Comparison of ENCODE assay signal across 7 mouse cellular contexts in the genomic region with DNA sequence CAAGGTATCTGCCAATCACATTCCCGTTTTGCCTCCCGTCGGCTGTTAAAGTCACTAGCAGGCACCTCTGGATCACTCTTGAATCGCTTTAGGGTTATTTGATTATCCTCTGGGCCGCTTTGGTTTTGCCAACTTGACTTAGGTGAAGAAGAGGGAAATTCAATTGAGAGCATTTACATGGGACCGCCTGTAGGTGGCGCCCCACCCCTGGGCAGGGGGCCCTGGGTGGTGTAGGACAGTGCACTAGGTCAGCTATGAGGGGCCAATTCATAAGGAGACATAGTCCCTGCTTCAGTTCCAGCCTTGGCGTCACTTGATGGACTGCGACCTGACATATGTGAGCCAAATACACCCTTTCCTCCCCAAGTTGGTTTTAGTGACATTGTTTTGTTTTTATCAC. TPM values are rescaled to one million over a fixed set of nuclear protein-coding genes. Genes with fewer than 3 reads are reported as not detected.
A peak's percentile ranks its signal among the peaks of the same experiment; 100 is the strongest.
DNase-seq lines count a peak whose midpoint lies in the region; ATAC-seq and TF ChIP-seq lines count a peak whose summit lies in the region.

No protein-coding gene starts in this region.

- H3K4me3 ChIP-seq in midbrain, embryonic 11.5 days (ENCODE audit: low read depth, low read length) = no peak overlapping the region
- no peak overlapping the region for H3K4me3 ChIP-seq in midbrain, embryonic 16.5 days (ENCODE audit: low read depth, low read length)

- H3K4me1 ChIP-seq in midbrain, embryonic 11.5 days (ENCODE audit: control insufficient read depth, insufficient read depth, low read length) = no peaks in the 10 kb centered on the region
- H3K4me1 ChIP-seq in midbrain, embryonic 16.5 days (ENCODE audit: control insufficient read depth, insufficient read depth, low read length) = no peaks in the 10 kb centered on the region

- no peak overlapping the region for H3K4me2 ChIP-seq in midbrain, embryonic 11.5 days
- no peak overlapping the region for H3K4me2 ChIP-seq in midbrain, embryonic 16.5 days (ENCODE audit: low read length)

- no peak overlapping the region for H3K27ac ChIP-seq in midbrain, embryonic 11.5 days (ENCODE audit: low read depth, low read length)
- no peak overlapping the region for H3K27ac ChIP-seq in midbrain, embryonic 16.5 days (ENCODE audit: low read length)

- no peak for DNase-seq in midbrain, embryonic 11.5 days (ENCODE audit: low spot score, missing footprints)
- no peak for DNase-seq in Patski (ENCODE audit: low read depth, low spot score)
- DNase-seq in embryo, embryonic 9.5 days (ENCODE audit: extremely low spot score) = peak; percentile 33
- no peak for DNase-seq in layer of hippocampus, adult 9-10 months (ENCODE audit: low spot score)
- no peak for DNase-seq in kidney, adult 11 months

- in situ Hi-C loops in Patski (cut with MboI; ENCODE audit: low pct_unique_long_range_greater_than_20kb) = loop anchor here (5.0 kb wide), 2 partner anchors 40 to 430 kb away; no protein-coding TSS in a partner anchor

- POLR2A ChIA-PET in Patski (lab: Charles Lee) = no interaction called here

- no peaks in the 10 kb centered on the region for H3K9me3 ChIP-seq in midbrain, embryonic 11.5 days (ENCODE audit: control insufficient read depth, low read length)
- H3K9me3 ChIP-seq in midbrain, embryonic 16.5 days (replicated peaks; ENCODE audit: control insufficient read depth, low read length, poor library complexity, severe bottlenecking) = no peaks in the 10 kb centered on the region

- no peak overlapping the region for H3K9ac ChIP-seq in midbrain, embryonic 11.5 days (ENCODE audit: low read length)
- H3K9ac ChIP-seq in midbrain, embryonic 16.5 days (ENCODE audit: low read depth, low read length) = no peak overlapping the region

- 47% methylated on average over 9 of the region's 9 CpGs for WGBS in midbrain, embryonic 11.5 days
- 55% methylated on average over 9 of the region's 9 CpGs for WGBS in midbrain, embryonic 16.5 days

- H3K27me3 ChIP-seq in midbrain, embryonic 11.5 days (ENCODE audit: control insufficient read depth, insufficient read depth, low read length) = no peaks in the 10 kb centered on the region
- H3K27me3 ChIP-seq in midbrain, embryonic 16.5 days (ENCODE audit: control insufficient read depth, insufficient read depth, low read depth, low read length) = no peaks in the 10 kb centered on the region
- no peaks in the 10 kb centered on the region for H3K27me3 ChIP-seq in Patski

- peak; percentile 94 for TF ChIP-seq CTCF in Patski (IDR thresholded peaks at IDR 0.05)

- ATAC-seq in midbrain, embryonic 11.5 days (ENCODE audit: low FRiP score) = 0 out of 2 replicates have a peak, but pooled peaks have one; percentile 35
- no peak for ATAC-seq in midbrain, embryonic 16.5 days
- no peak for ATAC-seq in Patski
- peak; percentile 67 for ATAC-seq in megakaryocyte-erythroid progenitor cell, adult 5-6 weeks (replicated peaks; ENCODE audit: low FRiP score, low TSS enrichment, poor library complexity, severe bottlenecking)

- CTCF ChIA-PET in Patski (lab: Charles Lee) = interaction anchor here (0.7 to 4.6 kb wide), 9 partner anchors 9 to 427 kb away, joined by 3 to 24 read pairs (median 3); no protein-coding TSS in a partner anchor

- no peaks in the 10 kb centered on the region for H3K36me3 ChIP-seq in midbrain, embryonic 11.5 days (ENCODE audit: control insufficient read depth, insufficient read depth, low read length)
- no peaks in the 10 kb centered on the region for H3K36me3 ChIP-seq in midbrain, embryonic 16.5 days (ENCODE audit: control insufficient read depth, insufficient read depth, low read length)

RNA-seq across cellular contexts. Expression of a gene that starts 10.0 kb away (rescaled TPM):
- polyA plus RNA-seq in midbrain, embryonic 11.5 days (2014; fragmentation: Nextera tagmentation; extraction: Ambion mirVana) = 3.6 and 4.0 TPM in 2 replicates
- 5.3 and 7.5 TPM in 2 replicates for polyA plus RNA-seq in midbrain, embryonic 16.5 days (2015; fragmentation: Nextera tagmentation; extraction: Ambion mirVana)
- 10.7 TPM for polyA plus RNA-seq in Patski (2021)
- 28.5 and 38.6 TPM in 2 replicates for total RNA-seq in megakaryocyte-erythroid progenitor cell, adult 5-6 weeks (2014; fragmentation: Nextera tagmentation)
- total RNA-seq in megakaryocyte-erythroid progenitor cell, adult 5-6 weeks (2017) = 5.3 and 6.4 TPM in 2 replicates

RNA-seq across cellular contexts. Expression of a gene that starts 10.1 kb away (rescaled TPM):
- polyA plus RNA-seq in midbrain, embryonic 11.5 days (2014; fragmentation: Nextera tagmentation; extraction: Ambion mirVana) = 5.9 and 6.6 TPM in 2 replicates
- 18.0 and 19.7 TPM in 2 replicates for polyA plus RNA-seq in midbrain, embryonic 16.5 days (2015; fragmentation: Nextera tagmentation; extraction: Ambion mirVana)
- 4.5 TPM for polyA plus RNA-seq in Patski (2021)
- total RNA-seq in megakaryocyte-erythroid progenitor cell, adult 5-6 weeks (2014; fragmentation: Nextera tagmentation) = 11.7 and 15.0 TPM in 2 replicates
- 14.0 and 15.9 TPM in 2 replicates for total RNA-seq in megakaryocyte-erythroid progenitor cell, adult 5-6 weeks (2017)

Comparison
In these comparisons a context has a peak if more than half of its experiments do, and no peak if none do; other contexts are left out.
1. ATAC-seq: peak in midbrain, embryonic 11.5 days (single experiment) and megakaryocyte-erythroid progenitor cell, adult 5-6 weeks (single experiment); none in midbrain, embryonic 16.5 days (single experiment) and Patski (single experiment).